Mouse (Mus musculus) heart, postnatal 0 days (tissue): ENCODE data around the gene Hsp90ab1. TPM values are rescaled to one million over a fixed set of nuclear protein-coding genes. Genes with fewer than 3 reads are reported as not detected.

ENCODE experiments used
- ATAC-seq: fragments of 200-750 bp; cut with Nextera tagmentation; 2 replicates; pipeline ENCODE4 v1.8.0; 2017; ENCODE audit warnings: low read depth, moderate number of reproducible peaks, moderate library complexity; ENCODE audit not compliant: insufficient read depth
- DNase-seq: peaks from one replicate; pipeline ENCODE4 v3.0.0-alpha.2; 2016; ENCODE audit warnings: low spot score
- H3K27ac ChIP-seq: fragments of 300-500 bp; sonication (generic); 2 replicates; pipeline ENCODE4 v1.5.1; 2014; ENCODE audit warnings: low read depth, mild to moderate bottlenecking
- H3K27me3 ChIP-seq: fragments of 300-500 bp; sonication (generic); 2 replicates; pipeline ENCODE4 v1.6.1; 2014; ENCODE audit warnings: low read length, mixed read lengths; ENCODE audit not compliant: control insufficient read depth, insufficient read depth
- H3K36me3 ChIP-seq: fragments of 300-500 bp; sonication (generic); replicated peaks from 2 replicates; pipeline ENCODE4 v1.6.1; 2014; ENCODE audit warnings: low read length, mixed read lengths; ENCODE audit not compliant: control insufficient read depth, insufficient read depth
- H3K4me1 ChIP-seq: fragments of 300-500 bp; sonication (generic); 2 replicates; pipeline ENCODE4 v1.6.1; 2014; ENCODE audit warnings: antibody characterized with exemption; ENCODE audit not compliant: control insufficient read depth, insufficient read depth
- H3K4me2 ChIP-seq: fragments of 300-500 bp; sonication (generic); 2 replicates; pipeline ENCODE4 v1.6.1; 2014; ENCODE audit warnings: low read depth, mild to moderate bottlenecking, low read length, moderate library complexity
- H3K4me3 ChIP-seq: fragments of 300-500 bp; sonication (generic); 2 replicates; pipeline ENCODE4 v1.5.1; 2014; ENCODE audit warnings: low read depth, low read length
- H3K9ac ChIP-seq: fragments of 300-500 bp; sonication (generic); replicated peaks from 2 replicates; pipeline ENCODE4 v1.6.1; 2014; ENCODE audit warnings: low read depth, low read length, mixed read lengths
- H3K9me3 ChIP-seq: fragments of 300-500 bp; sonication (generic); replicated peaks from 2 replicates; pipeline ENCODE4 v1.6.1; 2016; ENCODE audit warnings: low read length; ENCODE audit not compliant: control insufficient read depth
- CTCF ChIP-seq: IDR thresholded peaks from 2 replicates; pipeline ENCODE4 v1.5.1; 2016; ENCODE audit warnings: antibody characterized with exemption, control low read depth, low read depth
- EP300 ChIP-seq: IDR thresholded peaks from 2 replicates; pipeline ENCODE4 v1.6.1; 2016; ENCODE audit warnings: antibody characterized with exemption, low read depth
- WGBS: fragments of 180-500 bp; shearing (Covaris S2); extraction: QIAGEN DNeasy Blood & Tissue Kit; methylation state at CpG from one replicate; pipeline ENCODE4 v1.1.7; 2014; 5-methylcytosine and 5-hydroxymethylcytosine counted together
- polyA plus RNA-seq: library from polyadenylated mRNA; unstranded; fragments of >200 nt; fragmentation: Nextera tagmentation; extraction: Ambion mirVana; gene quantifications from 2 replicates; pipeline ENCODE4 v1.2.1, GENCODE M21; 2015
- total RNA-seq: library from RNA; depleted of rRNA; stranded (reverse); fragments of >200 nt; gene quantifications from 2 replicates; pipeline ENCODE4 v1.2.3, GENCODE M21; 2014; ENCODE audit warnings: low replicate concordance; rRNA removed

Hsp90ab1 gene
- total RNA-seq (716 and 846 TPM in 2 replicates), polyA plus RNA-seq (756 and 767 TPM in 2 replicates)

GRCm38 (mm10) chr17:45573087-45573779 lies at the start of gene Hsp90ab1:
Gene Hsp90ab1, minus strand, starts transcription at chr17:45573271.
- Histone ChIP-seq H3K27ac (peak within 1 kb of the TSS; percentile 97), H3K4me3 (peak within 1 kb of the TSS; percentile 94), H3K9me3 (no peaks in the 10 kb centered on the region), H3K4me1 (peaks cover 15% of the 10 kb centered on the region; the same call in 1 of the 2 replicates), H3K36me3 (peaks cover 36% of the 10 kb centered on the region), H3K27me3 (no peaks in the 10 kb centered on the region), H3K9ac (peak within 1 kb of the TSS; percentile 91), H3K4me2 (peak within 1 kb of the TSS; percentile 77)
- WGBS, result under 1% methylated on average over 40 of the region's 41 CpGs
- TF ChIP-seq EP300 (peak; percentile 41), CTCF (no peak)
- DNase-seq (peak; percentile 96), ATAC-seq (peak; percentile 84)

GRCm38 (mm10) chr17:45619386-45620256 lies 46.5 kb upstream of the Hsp90ab1 start:
- Histone ChIP-seq H3K9me3 (no peaks in the 10 kb centered on the region), H3K9ac (no peak overlapping the region; the same call in 1 of the 2 replicates), H3K4me3 (peak overlapping the region; percentile 20), H3K4me2 (peak overlapping the region; percentile 46), H3K4me1 (0 out of 2 replicates have a peak, but pooled peaks cover 11% of the 10 kb centered on the region), H3K27ac (peak overlapping the region; percentile 82), H3K36me3 (no peaks in the 10 kb centered on the region), H3K27me3 (no peaks in the 10 kb centered on the region)
- ATAC-seq, result peak; percentile 79
- DNase-seq, result peak; percentile 63
- 25% methylated on average over 20 of the region's 20 CpGs for WGBS
- TF ChIP-seq CTCF, result no peak
- peak; percentile 70; the same call in 1 of the 2 replicates for TF ChIP-seq EP300

- H3K4me3 ChIP-seq, result peak overlapping the region; percentile 20
- no peaks in the 10 kb centered on the region for H3K9me3 ChIP-seq
- ATAC-seq (peak; percentile 68), DNase-seq (peak; percentile 57)
- H3K4me1 ChIP-seq, result 0 out of 2 replicates have a peak, but pooled peaks cover 11% of the 10 kb centered on the region
- no peaks in the 10 kb centered on the region for H3K36me3 ChIP-seq
- 27% methylated on average over 8 of the region's 8 CpGs for WGBS
- H3K9ac ChIP-seq, result no peak overlapping the region; the same call in 1 of the 2 replicates
- no peak for TF ChIP-seq EP300
- no peak for TF ChIP-seq CTCF
- H3K27ac ChIP-seq, result peak overlapping the region; percentile 82
- H3K4me2 ChIP-seq, result peak overlapping the region; percentile 46
- H3K27me3 ChIP-seq, result no peaks in the 10 kb centered on the region
Observed at GRCm38 (mm10) chr17:45618941-45619385, 45.9 kb upstream of the Hsp90ab1 start.

GRCm38 (mm10) chr17:45617655-45618054 lies 44.6 kb upstream of the Hsp90ab1 start:
- Histone ChIP-seq H3K9me3 (no peaks in the 10 kb centered on the region), H3K9ac (no peak overlapping the region), H3K4me2 (no peak overlapping the region), H3K4me3 (no peak overlapping the region), H3K27ac (no peak overlapping the region), H3K27me3 (no peaks in the 10 kb centered on the region), H3K36me3 (no peaks in the 10 kb centered on the region), H3K4me1 (0 out of 2 replicates have a peak, but pooled peaks cover 11% of the 10 kb centered on the region)
- 85% methylated on average over 6 of the region's 6 CpGs for WGBS
- TF ChIP-seq CTCF (no peak), EP300 (no peak)
- DNase-seq (no peak), ATAC-seq (no peak)

GRCm38 (mm10) chr17:45616679-45617078 lies 43.6 kb upstream of the Hsp90ab1 start:
- H3K9me3 ChIP-seq, result no peaks in the 10 kb centered on the region
- 80% methylated on average over 3 of the region's 3 CpGs for WGBS
- H3K4me1 ChIP-seq, result 0 out of 2 replicates have a peak, but pooled peaks cover 11% of the 10 kb centered on the region
- H3K4me3 ChIP-seq, result no peak overlapping the region
- no peak overlapping the region for H3K9ac ChIP-seq
- TF ChIP-seq CTCF, result no peak
- TF ChIP-seq EP300, result no peak
- H3K27me3 ChIP-seq, result no peaks in the 10 kb centered on the region
- no peaks in the 10 kb centered on the region for H3K36me3 ChIP-seq
- H3K4me2 ChIP-seq, result no peak overlapping the region
- ATAC-seq (no peak), DNase-seq (no peak)
- H3K27ac ChIP-seq, result no peak overlapping the region
